In the genomic region with DNA sequence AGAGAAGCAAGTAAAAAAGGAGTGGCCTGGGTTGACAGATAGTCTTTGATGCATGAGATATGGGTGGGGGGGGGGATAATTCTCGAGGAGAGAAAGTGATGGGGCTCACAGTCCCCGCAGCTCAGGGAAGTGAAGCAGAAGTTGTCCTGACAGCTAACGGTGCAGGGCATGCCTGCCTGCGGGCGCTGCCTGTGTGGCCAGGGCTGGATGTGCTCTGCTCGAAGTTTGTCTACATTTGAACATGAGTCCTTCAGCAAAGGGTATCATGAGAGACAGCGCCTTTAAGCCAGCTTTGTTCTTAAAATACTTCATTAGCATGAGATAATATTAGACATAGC, we compare ENCODE assay signal across 9 mouse cellular contexts. TPM values are rescaled to one million over a fixed set of nuclear protein-coding genes. Genes with fewer than 3 reads are reported as not detected.
DNase-seq lines count a peak whose midpoint lies in the region; ATAC-seq and TF ChIP-seq lines count a peak whose summit lies in the region.
"Had no signal": no experiment of that assay in that cellular context is flagged by ENCODE, and none has a peak within 500 bp of the region (broad histone marks: within the 10 kb centered on the region; RNA-seq: fewer than 3 reads in every experiment).

No protein-coding gene starts in this region.

- no peak for DNase-seq in hindbrain, embryonic 10.5 days (ENCODE audit: low spot score)
- no peak for DNase-seq in ovary, postnatal 10 days (ENCODE audit: low spot score)
- no peak for DNase-seq in ovary, adult 18-20 months (ENCODE audit: low spot score)
- DNase-seq in thymus, adult 18-20 months = no peak
- DNase-seq: cerebellum, adult 9-11 months had no signal

- 0 out of 2 replicates have a peak, but pooled peaks have one; percentile 27 for ATAC-seq in hindbrain, embryonic 12.5 days (ENCODE audit: low FRiP score)
- no peak for ATAC-seq in hindbrain, embryonic 16.5 days
- no peak for ATAC-seq in midbrain, embryonic 15.5 days (replicated peaks)

- H3K4me1 ChIP-seq in hindbrain, embryonic 12.5 days = peaks cover 13% of the 10 kb centered on the region
- peaks cover 23% of the 10 kb centered on the region for H3K4me1 ChIP-seq in hindbrain, embryonic 10.5 days (replicated peaks)
- H3K4me1 ChIP-seq in cortical plate, adult 2 months (ENCODE audit: control insufficient read depth, insufficient read depth, low read length) = peaks cover under 1% of the 10 kb centered on the region; the same call in 1 of the 2 replicates
- H3K4me1 ChIP-seq in hindbrain, embryonic 16.5 days (ENCODE audit: control insufficient read depth, insufficient read depth, low read depth, low read length) = no peaks in the 10 kb centered on the region
- peaks cover 20% of the 10 kb centered on the region for H3K4me1 ChIP-seq in midbrain, embryonic 15.5 days

- H3K27me3 ChIP-seq in hindbrain, embryonic 12.5 days = peaks cover 4% of the 10 kb centered on the region; the same call in 1 of the 2 replicates
- peaks cover 21% of the 10 kb centered on the region for H3K27me3 ChIP-seq in hindbrain, embryonic 10.5 days (ENCODE audit: insufficient read depth, poor library complexity, severe bottlenecking)
- H3K27me3 ChIP-seq in hindbrain, embryonic 16.5 days (replicated peaks; ENCODE audit: control insufficient read depth, insufficient read depth, low read length) = no peaks in the 10 kb centered on the region
- 0 out of 2 replicates have a peak, but pooled peaks cover 2% of the 10 kb centered on the region for H3K27me3 ChIP-seq in midbrain, embryonic 15.5 days (replicated peaks)

- 62% methylated on average over 7 of the region's 7 CpGs for WGBS in hindbrain, embryonic 12.5 days
- 77% methylated on average over 7 of the region's 7 CpGs for WGBS in hindbrain, embryonic 10.5 days
- 60% methylated on average over 7 of the region's 7 CpGs for WGBS in hindbrain, embryonic 16.5 days
- 68% methylated on average over 7 of the region's 7 CpGs for WGBS in midbrain, embryonic 15.5 days

- TF ChIP-seq CTCF in cortical plate, adult 2 months (IDR thresholded peaks at IDR 0.05; ENCODE audit: extremely low read depth, insufficient read depth, low read length) = no peak

- no peak overlapping the region for H3K27ac ChIP-seq in hindbrain, embryonic 12.5 days
- H3K27ac ChIP-seq in hindbrain, embryonic 10.5 days = no peak overlapping the region
- H3K27ac ChIP-seq in cortical plate, adult 2 months (ENCODE audit: insufficient read depth, low read length) = no peak overlapping the region
- H3K27ac ChIP-seq in hindbrain, embryonic 16.5 days (ENCODE audit: low read depth, low read length) = no peak overlapping the region
- no peak overlapping the region for H3K27ac ChIP-seq in midbrain, embryonic 15.5 days

- no peak overlapping the region for H3K9ac ChIP-seq in hindbrain, embryonic 12.5 days
- H3K9ac ChIP-seq in hindbrain, embryonic 16.5 days (ENCODE audit: low read depth, low read length) = no peak overlapping the region
- no peak overlapping the region for H3K9ac ChIP-seq in midbrain, embryonic 15.5 days

- no peak for TF ChIP-seq POLR2A in cortical plate, adult 2 months (IDR thresholded peaks at IDR 0.05; ENCODE audit: extremely low read depth, insufficient read depth, low read length)

- H3K9me3 ChIP-seq in hindbrain, embryonic 12.5 days (replicated peaks) = no peaks in the 10 kb centered on the region
- H3K9me3 ChIP-seq in hindbrain, embryonic 10.5 days = no peaks in the 10 kb centered on the region
- H3K9me3 ChIP-seq in hindbrain, embryonic 16.5 days (ENCODE audit: control insufficient read depth, low read length) = no peaks in the 10 kb centered on the region
- H3K9me3 ChIP-seq in midbrain, embryonic 15.5 days = no peaks in the 10 kb centered on the region

- H3K4me3 ChIP-seq in hindbrain, embryonic 12.5 days = no peak overlapping the region
- H3K4me3 ChIP-seq in hindbrain, embryonic 10.5 days = no peak overlapping the region
- H3K4me3 ChIP-seq in cortical plate, adult 2 months (ENCODE audit: insufficient read depth, low read length) = peak overlapping the region; percentile 49
- no peak overlapping the region; the same call in 1 of the 2 replicates for H3K4me3 ChIP-seq in hindbrain, embryonic 16.5 days (ENCODE audit: low read length)
- no peak overlapping the region for H3K4me3 ChIP-seq in midbrain, embryonic 15.5 days

- H3K36me3 ChIP-seq in hindbrain, embryonic 12.5 days = no peaks in the 10 kb centered on the region
- no peaks in the 10 kb centered on the region for H3K36me3 ChIP-seq in hindbrain, embryonic 10.5 days
- no peaks in the 10 kb centered on the region for H3K36me3 ChIP-seq in hindbrain, embryonic 16.5 days (ENCODE audit: control insufficient read depth, insufficient read depth, low read length)
- no peaks in the 10 kb centered on the region for H3K36me3 ChIP-seq in midbrain, embryonic 15.5 days (replicated peaks)

- peak overlapping the region; percentile 36 for H3K4me2 ChIP-seq in hindbrain, embryonic 12.5 days (replicated peaks)
- peak overlapping the region; percentile 42 for H3K4me2 ChIP-seq in hindbrain, embryonic 16.5 days (ENCODE audit: low read length)
- 0 out of 2 replicates have a peak overlapping the region, but pooled peaks have one; percentile 29 for H3K4me2 ChIP-seq in midbrain, embryonic 15.5 days

RNA-seq across cellular contexts. Expression of gene Erich3, which starts 16.2 kb away (rescaled TPM):
- polyA plus RNA-seq in hindbrain, embryonic 12.5 days (2016; fragmentation: Nextera tagmentation; extraction: Ambion mirVana) = 1.3 and 1.5 TPM in 2 replicates
- polyA plus RNA-seq in hindbrain, embryonic 10.5 days (2016; fragmentation: Nextera tagmentation; extraction: Ambion mirVana) = 0.27 and 0.69 TPM in 2 replicates
- polyA plus RNA-seq in cortical plate, adult 2 months (2012; rRNA removed) = 7.3 and 9.2 TPM in 2 replicates
- 2.3 and 2.4 TPM in 2 replicates for polyA plus RNA-seq in hindbrain, embryonic 16.5 days (2015; fragmentation: Nextera tagmentation; extraction: Ambion mirVana)
- 1.8 and 2.4 TPM in 2 replicates for polyA plus RNA-seq in midbrain, embryonic 15.5 days (2015; fragmentation: Nextera tagmentation; extraction: Ambion mirVana)

RNA-seq across cellular contexts. Expression of gene Tyw3, which starts 50.5 kb away (rescaled TPM):
- polyA plus RNA-seq in hindbrain, embryonic 12.5 days (2016; fragmentation: Nextera tagmentation; extraction: Ambion mirVana) = 11.7 and 12.7 TPM in 2 replicates
- polyA plus RNA-seq in hindbrain, embryonic 10.5 days (2016; fragmentation: Nextera tagmentation; extraction: Ambion mirVana) = 19.2 and 20.2 TPM in 2 replicates
- 17.7 and 20.7 TPM in 2 replicates for polyA plus RNA-seq in cortical plate, adult 2 months (2012; rRNA removed)
- 10.7 and 17.0 TPM in 2 replicates for polyA plus RNA-seq in hindbrain, embryonic 16.5 days (2015; fragmentation: Nextera tagmentation; extraction: Ambion mirVana)
- polyA plus RNA-seq in midbrain, embryonic 15.5 days (2015; fragmentation: Nextera tagmentation; extraction: Ambion mirVana) = 12.4 and 14.1 TPM in 2 replicates

RNA-seq across cellular contexts. Expression of gene Cryz, which starts 50.9 kb away (rescaled TPM):
- polyA plus RNA-seq in hindbrain, embryonic 12.5 days (2016; fragmentation: Nextera tagmentation; extraction: Ambion mirVana) = 16.6 and 18.5 TPM in 2 replicates
- 14.9 and 20.9 TPM in 2 replicates for polyA plus RNA-seq in hindbrain, embryonic 10.5 days (2016; fragmentation: Nextera tagmentation; extraction: Ambion mirVana)
- polyA plus RNA-seq in cortical plate, adult 2 months (2012; rRNA removed) = 12.9 and 13.5 TPM in 2 replicates
- polyA plus RNA-seq in hindbrain, embryonic 16.5 days (2015; fragmentation: Nextera tagmentation; extraction: Ambion mirVana) = 10.7 and 11.9 TPM in 2 replicates
- polyA plus RNA-seq in midbrain, embryonic 15.5 days (2015; fragmentation: Nextera tagmentation; extraction: Ambion mirVana) = 9.2 and 10.0 TPM in 2 replicates
